Mouse (Mus musculus) bone marrow macrophage, adult 2 months (primary cell): ENCODE measurements at regions not wholly inside any gene's neighbourhood (a gene's known extent, or its start where the extent isn't known, plus 50 kb on each side); places are given as distances from the start of the nearest gene placed in this dataset.

ENCODE experiments used
- CTCF ChIP-seq: IDR thresholded peaks from 2 replicates; pipeline ENCODE4 v1.5.1; 2012; ENCODE audit warnings: low read depth, mild to moderate bottlenecking, low read length, moderate library complexity
- POLR2A ChIP-seq: IDR thresholded peaks from 2 replicates; pipeline ENCODE4 v1.6.1; 2012; ENCODE audit warnings: mild to moderate bottlenecking, low read depth, low read length, borderline replicate concordance

GRCm38 (mm10) chr12:26589091-26589490 is 120.1 kb downstream of the Cmpk2 start:
- TF ChIP-seq CTCF (no peak), POLR2A (no peak)
